8 mouse cellular contexts compared by ENCODE assay signal in the genomic region with DNA sequence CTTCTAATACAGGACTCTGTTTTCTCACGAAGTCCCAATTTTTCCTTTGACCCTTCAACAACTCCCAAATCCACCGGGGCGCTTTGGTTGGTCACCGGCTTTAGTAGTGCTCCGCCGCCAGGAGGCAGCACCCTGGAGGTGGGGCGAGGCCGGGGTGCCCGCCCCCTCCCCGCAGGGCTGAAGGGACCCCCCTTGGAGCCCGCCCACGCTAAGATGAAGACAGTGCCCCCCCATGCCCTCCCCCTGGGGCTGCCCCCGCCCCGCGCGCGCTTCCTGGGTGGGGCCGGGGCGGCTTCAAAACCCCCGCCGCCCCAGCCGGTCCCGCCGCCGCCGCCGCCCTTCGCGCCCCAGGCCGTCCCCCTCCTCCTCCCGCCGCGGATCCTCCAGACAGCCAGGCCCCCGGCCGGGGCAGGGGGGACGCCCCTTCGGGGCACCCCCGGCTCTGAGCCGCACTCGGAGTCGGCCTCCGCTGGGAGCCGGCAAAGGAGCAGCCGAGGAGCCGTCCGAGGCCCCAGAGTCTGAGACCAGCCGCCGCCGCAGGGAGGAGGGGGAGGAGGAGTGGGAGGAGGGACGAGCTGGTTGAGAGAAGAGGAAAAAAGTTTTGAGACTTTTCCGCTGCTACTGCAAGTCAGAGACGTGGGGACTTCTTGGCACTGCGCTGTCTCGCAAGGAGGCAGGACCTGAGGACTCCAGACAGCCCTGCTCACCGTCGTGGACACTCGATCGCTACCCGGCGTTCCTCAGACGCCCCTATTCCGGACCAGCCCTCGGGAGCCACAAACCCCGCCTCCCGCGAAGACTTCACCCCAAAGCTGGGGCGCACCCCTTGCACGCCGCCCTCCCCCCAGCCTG. TPM values are rescaled to one million over a fixed set of nuclear protein-coding genes. Genes with fewer than 3 reads are reported as not detected.
DNase-seq lines count a peak whose midpoint lies in the region; ATAC-seq and TF ChIP-seq lines count a peak whose summit lies in the region.

Gene Tgfb1 (plus strand): TSS at position 323 of the 852 bp plus-strand sequence.

- peak within 1 kb of the TSS; percentile 63 for H3K4me3 ChIP-seq in lung, embryonic 14.5 days (ENCODE audit: low read depth, low read length)
- peak within 1 kb of the TSS; percentile 37 for H3K4me3 ChIP-seq in neural tube, embryonic 14.5 days (ENCODE audit: low read depth, low read length)

- 0 out of 2 replicates have a peak, but pooled peaks cover 4% of the 10 kb centered on the region for H3K36me3 ChIP-seq in lung, embryonic 14.5 days (ENCODE audit: insufficient read depth)
- no peaks in the 10 kb centered on the region for H3K36me3 ChIP-seq in neural tube, embryonic 14.5 days (ENCODE audit: control insufficient read depth, insufficient read depth, low read length)

- H3K27ac ChIP-seq in lung, embryonic 14.5 days (ENCODE audit: low read depth): peak within 1 kb of the TSS; percentile 79
- no peak within 1 kb of the TSS for H3K27ac ChIP-seq in neural tube, embryonic 14.5 days (ENCODE audit: low read depth, low read length)

- H3K9ac ChIP-seq in lung, embryonic 14.5 days: peak within 1 kb of the TSS; percentile 74
- peak within 1 kb of the TSS; percentile 41 for H3K9ac ChIP-seq in neural tube, embryonic 14.5 days (replicated peaks; ENCODE audit: low read depth, low read length)

- peaks cover 16% of the 10 kb centered on the region for H3K27me3 ChIP-seq in lung, embryonic 14.5 days (ENCODE audit: insufficient read depth, low read length)
- peaks cover 47% of the 10 kb centered on the region for H3K27me3 ChIP-seq in neural tube, embryonic 14.5 days (ENCODE audit: control insufficient read depth, insufficient read depth, low read length)

- peak; percentile 54 for DNase-seq in layer of hippocampus, adult 11-12 months (ENCODE audit: low spot score)
- DNase-seq in layer of hippocampus, adult 8-10 months (ENCODE audit: low spot score in 2 of 2): no peak
- peak; percentile 76 for DNase-seq in embryo, embryonic 11 days
- peak; percentile 87 to 90 for DNase-seq in heart, adult 18-20 months
- DNase-seq in kidney, adult 11 months: peak; percentile 61
- peak; percentile 82 for DNase-seq in lung, embryonic 14.5 days
- DNase-seq in thymus, postnatal 25 days: peak; percentile 92

- under 1% methylated on average over 54 of the region's 69 CpGs for whole genome bisulfite sequencing in lung, embryonic 14.5 days
- 2% methylated on average over 51 of the region's 69 CpGs for WGBS in neural tube, embryonic 14.5 days

- peak within 1 kb of the TSS; percentile 95 for H3K4me2 ChIP-seq in lung, embryonic 14.5 days
- H3K4me2 ChIP-seq in neural tube, embryonic 14.5 days (ENCODE audit: low read depth, low read length): peak within 1 kb of the TSS; percentile 52

- H3K4me1 ChIP-seq in lung, embryonic 14.5 days (ENCODE audit: insufficient read depth): peaks cover 8% of the 10 kb centered on the region; the same call in 1 of the 2 replicates
- H3K4me1 ChIP-seq in neural tube, embryonic 14.5 days (ENCODE audit: control insufficient read depth, insufficient read depth, low read length): peaks cover 13% of the 10 kb centered on the region

- peak; percentile 55 for ATAC-seq in lung, embryonic 14.5 days (ENCODE audit: insufficient read depth)
- ATAC-seq in neural tube, embryonic 14.5 days (ENCODE audit: low read depth): 0 out of 2 replicates have a peak, but pooled peaks have one; percentile 16

- TF ChIP-seq CTCF in lung, embryonic 14.5 days (IDR thresholded peaks at IDR 0.05; ENCODE audit: low read depth): peak; percentile 71

- H3K9me3 ChIP-seq in lung, embryonic 14.5 days (ENCODE audit: low read depth, low read length): no peaks in the 10 kb centered on the region
- H3K9me3 ChIP-seq in neural tube, embryonic 14.5 days (ENCODE audit: control insufficient read depth, low read length): no peaks in the 10 kb centered on the region

RNA-seq across cellular contexts. Expression of gene Tgfb1, which starts in this region (rescaled TPM):
- 10 to 100 TPM in 2 of 4 experiments, 1 to 10 TPM in 2; 7.2 to 26.4 (median 15.7) TPM for total RNA-seq in layer of hippocampus, adult 8-10 months (2022)
- 10 to 100 TPM; 21.8 to 23.6 TPM for total RNA-seq in heart, adult 18-20 months (2021)
- polyA plus RNA-seq in lung, embryonic 14.5 days (2014; fragmentation: Nextera tagmentation; extraction: Ambion mirVana): 4.0 and 4.1 TPM in 2 replicates
- polyA plus RNA-seq in neural tube, embryonic 14.5 days (2014; fragmentation: Nextera tagmentation; extraction: Ambion mirVana): 0.42 and 1.1 TPM in 2 replicates

Comparison
In these comparisons a context has a peak if more than half of its experiments do, and no peak if none do; other contexts are left out.
1. DNase-seq: peak in layer of hippocampus, adult 11-12 months (single experiment), embryo, embryonic 11 days (single experiment), heart, adult 18-20 months (2 of 2), kidney, adult 11 months (single experiment), lung, embryonic 14.5 days (single experiment) and thymus, postnatal 25 days (single experiment); none in layer of hippocampus, adult 8-10 months (0 of 2).